Mouse (Mus musculus) lung, embryonic 15.5 days (tissue): Measurements from ENCODE around the gene Mgrn1. TPM values are rescaled to one million over a fixed set of nuclear protein-coding genes. Genes with fewer than 3 reads are reported as not detected.

ENCODE experiments used
- ATAC-seq: fragments of 200-750 bp; cut with Nextera tagmentation; 2 replicates; pipeline ENCODE4 v1.8.0; 2017; ENCODE audit warnings: moderate number of reproducible peaks, borderline replicate concordance; ENCODE audit not compliant: low FRiP score, low TSS enrichment; ENCODE audit errors: extremely low read depth
- H3K27ac ChIP-seq: fragments of 300-500 bp; sonication (generic); 2 replicates; pipeline ENCODE4 v1.5.1; 2015; ENCODE audit warnings: moderate library complexity, mild to moderate bottlenecking, inconsistent platforms
- H3K27me3 ChIP-seq: fragments of 300-500 bp; sonication (generic); 2 replicates; pipeline ENCODE4 v1.6.1; 2015; ENCODE audit warnings: inconsistent platforms
- H3K36me3 ChIP-seq: fragments of 300-500 bp; sonication (generic); 2 replicates; pipeline ENCODE4 v1.6.1; 2015; ENCODE audit warnings: inconsistent platforms
- H3K4me1 ChIP-seq: fragments of 300-500 bp; sonication (generic); 2 replicates; pipeline ENCODE4 v1.6.1; 2015; ENCODE audit warnings: inconsistent platforms
- H3K4me2 ChIP-seq: fragments of 300-500 bp; sonication (generic); 2 replicates; pipeline ENCODE4 v1.6.1; 2015; ENCODE audit warnings: inconsistent platforms, mild to moderate bottlenecking, moderate library complexity
- H3K4me3 ChIP-seq: fragments of 300-500 bp; sonication (generic); 2 replicates; pipeline ENCODE4 v1.5.1; 2015; ENCODE audit warnings: mild to moderate bottlenecking, inconsistent platforms
- H3K9ac ChIP-seq: fragments of 300-500 bp; sonication (generic); 2 replicates; pipeline ENCODE4 v1.6.1; 2015; ENCODE audit warnings: inconsistent platforms
- H3K9me3 ChIP-seq: fragments of 300-500 bp; sonication (generic); 2 replicates; pipeline ENCODE4 v1.6.1; 2016; ENCODE audit warnings: inconsistent platforms
- WGBS: fragments of 180-500 bp; shearing (Covaris S2); methylation state at CpG from one replicate; pipeline ENCODE4 v1.1.7; 2015; 5-methylcytosine and 5-hydroxymethylcytosine counted together
- polyA plus RNA-seq: library from polyadenylated mRNA; unstranded; fragments of >200 nt; fragmentation: Nextera tagmentation; extraction: Ambion mirVana; gene quantifications from 2 replicates; pipeline ENCODE4 v1.2.1, GENCODE M21; 2015

Gene Mgrn1
- polyA plus RNA-seq, 1 experiment from 2014 or later, result 93.0 TPM

DNA sequence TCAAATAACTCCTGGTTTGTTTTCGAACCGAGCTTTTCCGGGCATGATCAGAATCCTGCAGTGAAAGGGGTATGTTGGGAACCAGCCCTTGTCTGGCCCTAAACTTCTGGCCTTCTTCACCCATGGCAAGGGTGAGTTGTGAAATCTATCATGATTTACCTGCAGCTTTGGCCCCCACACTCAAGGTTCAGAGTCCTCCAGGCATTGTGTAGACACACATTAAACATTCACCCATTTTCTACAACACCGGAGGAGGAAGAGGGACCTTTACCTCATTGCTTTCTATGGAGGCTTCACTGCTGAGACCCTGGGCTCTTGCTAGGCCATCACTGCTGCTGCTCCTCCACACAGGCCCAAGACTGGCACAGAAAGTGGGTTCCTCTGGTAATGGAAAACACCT is 61.3 kb downstream of the Mgrn1 start:
- no peak overlapping the region for H3K4me3 ChIP-seq
- H3K27ac ChIP-seq, result no peak overlapping the region
- no peak overlapping the region for H3K9ac ChIP-seq
- no peaks in the 10 kb centered on the region for H3K9me3 ChIP-seq
- no peak overlapping the region for H3K4me2 ChIP-seq
- H3K36me3 ChIP-seq, result peaks cover 73% of the 10 kb centered on the region
- ATAC-seq, result no peak
- H3K4me1 ChIP-seq, result no peaks in the 10 kb centered on the region
- 79% methylated on average over 4 of the region's 4 CpGs for WGBS
- no peaks in the 10 kb centered on the region for H3K27me3 ChIP-seq

DNA sequence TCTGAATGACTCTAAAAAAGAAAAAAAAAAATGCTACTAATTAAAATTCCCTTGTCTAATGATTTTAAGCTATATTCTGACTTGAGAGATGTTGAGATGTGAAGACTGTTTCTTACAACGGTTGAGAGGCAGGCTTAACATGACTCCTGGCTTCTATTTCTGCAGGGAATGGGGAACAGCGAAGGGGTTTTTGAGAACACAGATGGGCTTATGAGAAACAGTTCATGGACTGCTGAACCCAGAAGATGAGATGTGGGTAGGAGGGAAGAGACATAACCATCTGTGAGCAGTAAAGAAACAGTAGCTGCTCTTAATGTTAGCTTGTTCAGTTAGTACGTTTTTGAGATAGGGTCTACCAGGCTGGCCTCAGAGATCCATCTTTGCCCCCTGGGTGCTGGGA is 70.6 kb downstream of the Mgrn1 start:
- Histone ChIP-seq H3K27me3 (no peaks in the 10 kb centered on the region), H3K9me3 (no peaks in the 10 kb centered on the region), H3K4me3 (no peak overlapping the region), H3K4me1 (no peaks in the 10 kb centered on the region), H3K27ac (no peak overlapping the region), H3K36me3 (peaks cover 50% of the 10 kb centered on the region), H3K4me2 (no peak overlapping the region), H3K9ac (no peak overlapping the region)
- 86% methylated on average over 3 of the region's 3 CpGs for WGBS
- ATAC-seq, result no peak

- H3K36me3 ChIP-seq, result peaks cover 46% of the 10 kb centered on the region
- no peaks in the 10 kb centered on the region for H3K9me3 ChIP-seq
- no peak overlapping the region for H3K27ac ChIP-seq
- H3K27me3 ChIP-seq, result no peaks in the 10 kb centered on the region
- ATAC-seq, result no peak
- H3K9ac ChIP-seq, result no peak overlapping the region
- peaks cover 4% of the 10 kb centered on the region; the same call in 1 of the 2 replicates for H3K4me1 ChIP-seq
- no peak overlapping the region for H3K4me2 ChIP-seq
- WGBS, result 87% methylated on average over 3 of the region's 3 CpGs
- no peak overlapping the region for H3K4me3 ChIP-seq
These were observed 71.4 kb downstream of the Mgrn1 start for GRCm38 (mm10) chr16:4957446-4957845.

- Histone ChIP-seq H3K27ac (no peak overlapping the region), H3K4me3 (no peak overlapping the region), H3K4me2 (no peak overlapping the region), H3K27me3 (no peaks in the 10 kb centered on the region), H3K9me3 (no peaks in the 10 kb centered on the region), H3K9ac (no peak overlapping the region), H3K4me1 (peaks cover 18% of the 10 kb centered on the region), H3K36me3 (peaks cover 18% of the 10 kb centered on the region)
- no peak for ATAC-seq
- WGBS, result 91% methylated on average over 8 of the region's 8 CpGs
These were observed 74.2 kb downstream of the Mgrn1 start for GRCm38 (mm10) chr16:4960260-4960659.

DNA sequence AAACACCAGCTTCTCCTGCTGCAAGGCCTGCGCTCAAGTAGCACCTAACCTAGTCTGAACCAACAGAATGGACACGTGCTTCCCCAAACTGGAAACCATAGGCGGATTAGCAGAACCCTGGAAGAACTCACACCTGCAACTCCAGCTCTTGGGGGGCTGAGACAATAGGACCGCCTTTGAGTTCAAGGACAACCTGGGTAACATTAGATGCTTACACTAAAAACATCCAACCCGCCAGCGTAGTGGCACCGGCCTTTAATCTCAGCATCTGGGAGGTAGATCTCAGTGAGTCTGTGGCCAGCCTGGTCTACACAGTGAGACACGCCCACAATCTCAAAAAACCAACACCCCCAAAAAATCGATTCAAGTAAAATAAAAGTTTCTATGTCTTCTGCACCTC is 77.3 kb downstream of the Mgrn1 start:
- no peak for ATAC-seq
- Histone ChIP-seq H3K4me3 (peak overlapping the region; percentile 82), H3K27me3 (no peaks in the 10 kb centered on the region), H3K9me3 (no peaks in the 10 kb centered on the region), H3K36me3 (peaks cover 5% of the 10 kb centered on the region; the same call in 1 of the 2 replicates), H3K4me1 (peaks cover 20% of the 10 kb centered on the region), H3K9ac (peak overlapping the region; percentile 78), H3K27ac (peak overlapping the region; percentile 79; the same call in 1 of the 2 replicates), H3K4me2 (peak overlapping the region; percentile 70)
- 34% methylated on average over 9 of the region's 9 CpGs for WGBS

DNA sequence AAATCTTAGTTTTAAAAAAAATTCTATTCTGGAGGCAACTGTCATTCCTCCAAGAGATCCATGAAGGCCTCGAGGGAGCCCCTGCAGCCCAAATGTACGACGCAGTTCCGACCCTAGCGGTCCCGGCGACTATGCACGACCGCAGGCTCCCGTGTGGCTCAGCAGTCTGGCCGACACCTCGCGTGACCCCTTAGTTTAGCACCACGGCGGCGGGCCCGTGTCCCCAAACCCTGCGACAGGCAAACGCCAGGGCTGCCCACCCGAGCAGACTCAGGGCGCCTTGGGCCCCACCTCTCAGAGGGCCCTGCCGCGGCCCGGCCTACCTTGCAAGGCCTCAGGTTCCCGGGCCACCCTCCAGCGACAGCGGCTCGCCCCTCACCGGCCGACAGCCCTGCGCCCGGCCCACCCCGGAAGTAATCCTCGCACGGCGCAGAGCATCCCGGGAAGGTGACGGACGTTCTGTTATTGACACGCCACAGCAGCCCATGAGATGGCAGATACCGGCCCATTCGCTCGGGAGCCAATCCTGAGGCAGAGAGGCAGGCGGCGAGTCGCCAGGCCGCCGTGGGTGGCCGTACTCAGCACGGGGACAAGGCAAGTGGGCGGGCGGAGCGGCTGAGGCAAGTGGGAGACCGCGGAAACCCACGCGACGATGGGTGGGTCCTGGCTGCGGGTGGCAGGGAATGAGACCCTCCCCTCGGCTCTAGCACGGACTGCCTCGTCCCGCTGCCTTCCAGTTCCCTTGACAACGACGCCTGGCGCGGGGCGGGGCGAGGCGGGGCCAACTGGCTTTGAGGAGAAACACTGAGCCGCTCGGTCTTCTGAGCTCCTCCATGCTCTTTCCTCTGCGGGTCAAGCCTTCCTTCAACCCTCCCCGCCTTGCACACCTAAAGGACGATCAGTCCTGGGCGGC is 78.0 kb downstream of the Mgrn1 start, which contains the start of gene Anks3:
TSS of gene Anks3 (minus strand) at position 409 of the 913 bp plus-strand sequence.
- under 1% methylated on average over 75 of the region's 76 CpGs for WGBS
- Histone ChIP-seq H3K4me2 (peak within 1 kb of the TSS; percentile 70), H3K9ac (peak within 1 kb of the TSS; percentile 78), H3K27me3 (no peaks in the 10 kb centered on the region), H3K9me3 (no peaks in the 10 kb centered on the region), H3K4me1 (peaks cover 20% of the 10 kb centered on the region), H3K36me3 (peaks cover 5% of the 10 kb centered on the region; the same call in 1 of the 2 replicates), H3K27ac (peak within 1 kb of the TSS; percentile 79), H3K4me3 (peak within 1 kb of the TSS; percentile 82)
- peak; percentile 98 for ATAC-seq

GRCm38 (mm10) chr16:4964731-4965391 is 78.8 kb downstream of the Mgrn1 start:
- Histone ChIP-seq H3K4me2 (peak overlapping the region; percentile 70), H3K9me3 (no peaks in the 10 kb centered on the region), H3K27me3 (no peaks in the 10 kb centered on the region), H3K36me3 (no peaks in the 10 kb centered on the region), H3K4me3 (peak overlapping the region; percentile 82), H3K9ac (peak overlapping the region; percentile 78), H3K27ac (peak overlapping the region; percentile 79), H3K4me1 (peaks cover 20% of the 10 kb centered on the region)
- 17% methylated on average over 13 of the region's 13 CpGs for WGBS
- no peak for ATAC-seq

GRCm38 (mm10) chr16:4965392-4966129 is 79.5 kb downstream of the Mgrn1 start:
- ATAC-seq, result no peak
- peaks cover 20% of the 10 kb centered on the region for H3K4me1 ChIP-seq
- 88% methylated on average over 8 of the region's 8 CpGs for WGBS
- no peak overlapping the region for H3K27ac ChIP-seq
- no peak overlapping the region for H3K9ac ChIP-seq
- H3K36me3 ChIP-seq, result no peaks in the 10 kb centered on the region
- no peaks in the 10 kb centered on the region for H3K27me3 ChIP-seq
- peak overlapping the region; percentile 70 for H3K4me2 ChIP-seq
- peak overlapping the region; percentile 82; the same call in 1 of the 2 replicates for H3K4me3 ChIP-seq
- H3K9me3 ChIP-seq, result no peaks in the 10 kb centered on the region

DNA sequence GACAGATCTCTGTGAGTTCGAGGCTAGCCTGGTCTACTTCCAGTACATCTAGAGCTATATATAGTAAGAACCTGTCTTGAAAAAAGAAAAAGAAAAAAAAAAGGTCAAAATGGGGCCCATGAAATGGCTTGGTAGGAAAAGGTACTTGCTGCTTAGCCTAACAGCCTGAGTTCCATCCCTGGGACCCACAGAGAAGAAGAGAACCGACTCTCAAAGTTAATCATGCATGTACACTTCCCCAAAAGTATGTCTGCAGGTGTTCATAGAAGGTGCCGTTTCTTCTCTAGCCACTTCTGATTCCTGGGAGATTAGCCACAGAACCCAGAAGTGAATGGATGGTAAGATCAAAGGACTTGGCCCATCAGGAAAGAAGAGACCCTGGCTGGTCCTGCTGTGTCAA is 82.4 kb downstream of the Mgrn1 start:
- 72% methylated on average over 3 of the region's 3 CpGs for WGBS
- no peak overlapping the region for H3K4me2 ChIP-seq
- H3K36me3 ChIP-seq, result no peaks in the 10 kb centered on the region
- H3K27ac ChIP-seq, result no peak overlapping the region
- no peaks in the 10 kb centered on the region for H3K9me3 ChIP-seq
- peaks cover 6% of the 10 kb centered on the region for H3K4me1 ChIP-seq
- no peak overlapping the region for H3K9ac ChIP-seq
- no peak for ATAC-seq
- H3K27me3 ChIP-seq, result no peaks in the 10 kb centered on the region
- H3K4me3 ChIP-seq, result no peak overlapping the region

DNA sequence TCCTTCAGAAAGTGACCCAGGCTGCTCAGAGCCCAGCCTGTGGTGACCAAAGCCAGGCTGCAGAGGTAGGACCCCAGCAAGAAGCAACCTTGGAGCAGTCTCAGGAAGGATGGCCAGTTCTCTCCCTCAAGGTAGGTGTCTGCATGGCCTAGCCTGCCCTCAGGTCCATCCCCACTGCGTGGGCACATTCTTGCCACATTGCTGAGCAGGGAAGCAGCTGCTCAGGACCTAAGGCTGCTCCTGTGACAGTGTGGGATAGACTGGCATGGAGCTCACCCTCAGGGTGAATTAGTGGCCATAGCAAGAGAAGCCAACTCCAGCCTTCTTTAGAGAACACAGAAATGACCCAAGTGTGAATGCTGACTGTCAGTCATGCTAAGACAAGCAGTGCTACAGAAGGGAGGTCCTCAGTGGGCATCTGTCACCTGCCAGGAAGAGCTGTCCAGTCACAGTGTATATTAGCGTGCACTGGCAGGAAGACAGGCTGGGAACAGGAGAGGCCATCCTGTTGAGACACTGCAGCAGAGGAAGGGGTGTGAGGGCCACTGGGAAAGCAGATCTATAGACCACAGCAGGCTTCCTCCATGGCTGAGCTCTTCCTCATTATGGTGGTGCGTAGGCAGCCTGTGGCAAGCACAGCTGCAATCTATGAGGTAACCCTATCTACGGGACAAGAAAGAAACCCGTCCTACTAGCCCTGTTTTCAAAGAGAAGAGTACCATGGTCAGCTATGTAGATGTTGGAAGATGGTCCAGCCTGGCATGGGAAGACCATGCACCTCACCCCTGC is 83.2 kb downstream of the Mgrn1 start:
- H3K4me2 ChIP-seq, result no peak overlapping the region
- no peaks in the 10 kb centered on the region for H3K36me3 ChIP-seq
- H3K27ac ChIP-seq, result 0 out of 2 replicates have a peak overlapping the region, but pooled peaks have one; percentile 6
- no peaks in the 10 kb centered on the region for H3K27me3 ChIP-seq
- peaks cover 5% of the 10 kb centered on the region; the same call in 1 of the 2 replicates for H3K4me1 ChIP-seq
- ATAC-seq, result no peak
- no peak overlapping the region for H3K4me3 ChIP-seq
- 76% methylated on average over 5 of the region's 5 CpGs for WGBS
- H3K9me3 ChIP-seq, result no peaks in the 10 kb centered on the region
- no peak overlapping the region for H3K9ac ChIP-seq

DNA sequence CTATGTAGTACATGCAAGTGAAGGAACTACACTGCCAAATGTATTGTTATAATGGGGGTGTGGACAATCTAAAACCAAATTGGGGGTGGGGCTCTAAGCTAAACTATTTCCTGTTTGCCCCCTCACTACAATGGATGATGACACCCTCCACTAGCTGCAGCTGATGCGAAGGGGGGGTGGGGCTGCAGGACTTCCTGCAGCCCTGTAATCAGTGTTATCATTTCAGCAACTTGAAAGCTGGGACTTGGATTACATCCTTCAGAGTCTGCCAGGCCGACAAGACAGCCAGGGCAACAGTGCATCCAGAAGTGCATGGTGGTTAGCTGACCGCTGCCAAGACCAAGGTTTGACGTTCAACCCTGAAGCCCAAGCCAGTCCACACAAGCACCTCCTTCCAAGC is 85.6 kb downstream of the Mgrn1 start:
- 41% methylated on average over 4 of the region's 4 CpGs for WGBS
- H3K4me1 ChIP-seq, result no peaks in the 10 kb centered on the region

More for the DNA sequence above, 85.6 kb downstream of the Mgrn1 start:
- H3K27ac ChIP-seq, result peak overlapping the region; percentile 65
- no peak overlapping the region; the same call in 1 of the 2 replicates for H3K9ac ChIP-seq
- no peaks in the 10 kb centered on the region for H3K36me3 ChIP-seq
- ATAC-seq, result peak; percentile 39; the same call in 1 of the 2 replicates
- H3K4me3 ChIP-seq, result no peak overlapping the region
- no peak overlapping the region for H3K4me2 ChIP-seq
- H3K9me3 ChIP-seq, result no peaks in the 10 kb centered on the region
- no peaks in the 10 kb centered on the region for H3K27me3 ChIP-seq
